23 mouse cellular contexts compared by ENCODE assay signal in genomic region chr2:141182034-141182759, GRCm38 (mm10).
DNase-seq lines count a peak whose midpoint lies in the region; ATAC-seq and TF ChIP-seq lines count a peak whose summit lies in the region.
"Had no signal": no experiment of that assay in that cellular context is flagged by ENCODE, and none has a peak within 500 bp of the region (broad histone marks: within the 10 kb centered on the region; RNA-seq: fewer than 3 reads in every experiment).

No protein-coding gene starts in this region.

- WGBS in hindbrain, embryonic 12.5 days = 62% methylated on average over 5 of the region's 5 CpGs
- 80% methylated on average over 5 of the region's 5 CpGs for WGBS in hindbrain, embryonic 10.5 days
- 67% methylated on average over 5 of the region's 5 CpGs for WGBS in neural tube, embryonic 11.5 days
- WGBS in forebrain, postnatal 0 days = 24% methylated on average over 5 of the region's 5 CpGs

- H3K27me3 ChIP-seq in hindbrain, embryonic 12.5 days = no peaks in the 10 kb centered on the region
- no peaks in the 10 kb centered on the region for H3K27me3 ChIP-seq in hindbrain, embryonic 10.5 days (ENCODE audit: insufficient read depth, poor library complexity, severe bottlenecking)
- H3K27me3 ChIP-seq in neural tube, embryonic 11.5 days (ENCODE audit: control insufficient read depth, insufficient read depth, low read length) = no peaks in the 10 kb centered on the region
- no peaks in the 10 kb centered on the region for H3K27me3 ChIP-seq in forebrain, postnatal 0 days (ENCODE audit: insufficient read depth, low read length)
- H3K27me3 ChIP-seq: liver, embryonic 13.5 days; neural tube, embryonic 13.5 days; stomach, embryonic 15.5 days had no signal

- H3K4me3 ChIP-seq in hindbrain, embryonic 12.5 days = no peak overlapping the region
- no peak overlapping the region for H3K4me3 ChIP-seq in hindbrain, embryonic 10.5 days
- H3K4me3 ChIP-seq in neural tube, embryonic 11.5 days (ENCODE audit: low read depth, low read length) = no peak overlapping the region
- H3K4me3 ChIP-seq in forebrain, postnatal 0 days (ENCODE audit: low read depth, low read length) = no peak overlapping the region
- H3K4me3 ChIP-seq: liver, embryonic 13.5 days; neural tube, embryonic 13.5 days; stomach, embryonic 15.5 days had no signal

- no peaks in the 10 kb centered on the region for H3K9me3 ChIP-seq in hindbrain, embryonic 12.5 days (replicated peaks)
- H3K9me3 ChIP-seq in hindbrain, embryonic 10.5 days = no peaks in the 10 kb centered on the region
- no peaks in the 10 kb centered on the region for H3K9me3 ChIP-seq in neural tube, embryonic 11.5 days (ENCODE audit: control insufficient read depth, low read length)
- H3K9me3 ChIP-seq in forebrain, postnatal 0 days (ENCODE audit: low read length) = no peaks in the 10 kb centered on the region
- H3K9me3 ChIP-seq: liver, embryonic 13.5 days; neural tube, embryonic 13.5 days; stomach, embryonic 15.5 days had no signal

- H3K36me3 ChIP-seq in hindbrain, embryonic 12.5 days = no peaks in the 10 kb centered on the region
- no peaks in the 10 kb centered on the region for H3K36me3 ChIP-seq in hindbrain, embryonic 10.5 days
- no peaks in the 10 kb centered on the region for H3K36me3 ChIP-seq in neural tube, embryonic 11.5 days (ENCODE audit: control insufficient read depth, insufficient read depth, low read length)
- H3K36me3 ChIP-seq in forebrain, postnatal 0 days (ENCODE audit: insufficient read depth) = no peaks in the 10 kb centered on the region
- H3K36me3 ChIP-seq: liver, embryonic 13.5 days; neural tube, embryonic 13.5 days; stomach, embryonic 15.5 days had no signal

- no peak overlapping the region for H3K9ac ChIP-seq in hindbrain, embryonic 12.5 days
- H3K9ac ChIP-seq in neural tube, embryonic 11.5 days (ENCODE audit: low read length) = no peak overlapping the region
- H3K9ac ChIP-seq in forebrain, postnatal 0 days = no peak overlapping the region
- H3K9ac ChIP-seq: liver, embryonic 13.5 days; neural tube, embryonic 13.5 days; stomach, embryonic 15.5 days had no signal

- DNase-seq in hindbrain, embryonic 10.5 days (ENCODE audit: low spot score) = no peak
- DNase-seq in neural tube, embryonic 11.5 days (ENCODE audit: low spot score) = peak; percentile 15
- DNase-seq in neural tube, embryonic 10.5 days (ENCODE audit: extremely low spot score, low spot score) = no peak
- DNase-seq in forebrain, postnatal 0 days = no peak
- DNase-seq in urinary bladder, adult 2 months (ENCODE audit: low spot score) = no peak
- DNase-seq: adrenal gland, adult 2 months; B cell, adult 2 months; cerebellum, adult 2 months; cerebellum, postnatal 25 days; gastrocnemius, postnatal 36 days; heart, postnatal 36 days; layer of hippocampus, adult 9-11 months; liver, embryonic 13.5 days; lung, adult 2 months; lung, postnatal 14 days; retina, postnatal 1 day; thymus, postnatal 4 days had no signal

- no peak overlapping the region for H3K27ac ChIP-seq in hindbrain, embryonic 12.5 days
- no peak overlapping the region for H3K27ac ChIP-seq in hindbrain, embryonic 10.5 days
- no peak overlapping the region for H3K27ac ChIP-seq in neural tube, embryonic 11.5 days (ENCODE audit: low read depth, low read length)
- H3K27ac ChIP-seq in forebrain, postnatal 0 days (ENCODE audit: low read depth, low read length) = no peak overlapping the region
- H3K27ac ChIP-seq: liver, embryonic 13.5 days; neural tube, embryonic 13.5 days; stomach, embryonic 15.5 days had no signal

- peak; percentile 38; the same call in 1 of the 2 replicates for ATAC-seq in hindbrain, embryonic 12.5 days (ENCODE audit: low FRiP score)
- no peak for ATAC-seq in neural tube, embryonic 11.5 days (ENCODE audit: insufficient read depth, low FRiP score, low TSS enrichment)
- ATAC-seq in forebrain, postnatal 0 days = peak; percentile 34; the same call in 1 of the 2 replicates
- ATAC-seq in frontal cortex, adult (ENCODE audit: low TSS enrichment) = no peak
- ATAC-seq: hindbrain, embryonic 16.5 days; intestine, embryonic 16.5 days had no signal

- no peak for TF ChIP-seq CTCF in forebrain, postnatal 0 days (IDR thresholded peaks at IDR 0.05; ENCODE audit: low read depth)

- no peak overlapping the region for H3K4me2 ChIP-seq in hindbrain, embryonic 12.5 days (replicated peaks)
- no peak overlapping the region for H3K4me2 ChIP-seq in neural tube, embryonic 11.5 days (ENCODE audit: low read depth)
- no peak overlapping the region for H3K4me2 ChIP-seq in forebrain, postnatal 0 days (ENCODE audit: low read depth)
- H3K4me2 ChIP-seq: liver, embryonic 13.5 days; neural tube, embryonic 13.5 days; stomach, embryonic 15.5 days had no signal

- H3K4me1 ChIP-seq in hindbrain, embryonic 12.5 days = no peaks in the 10 kb centered on the region
- H3K4me1 ChIP-seq in hindbrain, embryonic 10.5 days (replicated peaks) = no peaks in the 10 kb centered on the region
- no peaks in the 10 kb centered on the region for H3K4me1 ChIP-seq in neural tube, embryonic 11.5 days (ENCODE audit: control insufficient read depth, insufficient read depth, low read length)
- no peaks in the 10 kb centered on the region for H3K4me1 ChIP-seq in forebrain, postnatal 0 days (ENCODE audit: insufficient read depth)
- H3K4me1 ChIP-seq: liver, embryonic 13.5 days; neural tube, embryonic 13.5 days; stomach, embryonic 15.5 days had no signal

Comparison
In these comparisons a context has a peak if more than half of its experiments do, and no peak if none do; other contexts are left out.
1. ATAC-seq: peak in hindbrain, embryonic 12.5 days (single experiment) and forebrain, postnatal 0 days (single experiment); none in neural tube, embryonic 11.5 days (single experiment) and frontal cortex, adult (single experiment).